Mouse (Mus musculus): ENCODE results near the gene Xrcc4.

The Xrcc4 gene

DNA sequence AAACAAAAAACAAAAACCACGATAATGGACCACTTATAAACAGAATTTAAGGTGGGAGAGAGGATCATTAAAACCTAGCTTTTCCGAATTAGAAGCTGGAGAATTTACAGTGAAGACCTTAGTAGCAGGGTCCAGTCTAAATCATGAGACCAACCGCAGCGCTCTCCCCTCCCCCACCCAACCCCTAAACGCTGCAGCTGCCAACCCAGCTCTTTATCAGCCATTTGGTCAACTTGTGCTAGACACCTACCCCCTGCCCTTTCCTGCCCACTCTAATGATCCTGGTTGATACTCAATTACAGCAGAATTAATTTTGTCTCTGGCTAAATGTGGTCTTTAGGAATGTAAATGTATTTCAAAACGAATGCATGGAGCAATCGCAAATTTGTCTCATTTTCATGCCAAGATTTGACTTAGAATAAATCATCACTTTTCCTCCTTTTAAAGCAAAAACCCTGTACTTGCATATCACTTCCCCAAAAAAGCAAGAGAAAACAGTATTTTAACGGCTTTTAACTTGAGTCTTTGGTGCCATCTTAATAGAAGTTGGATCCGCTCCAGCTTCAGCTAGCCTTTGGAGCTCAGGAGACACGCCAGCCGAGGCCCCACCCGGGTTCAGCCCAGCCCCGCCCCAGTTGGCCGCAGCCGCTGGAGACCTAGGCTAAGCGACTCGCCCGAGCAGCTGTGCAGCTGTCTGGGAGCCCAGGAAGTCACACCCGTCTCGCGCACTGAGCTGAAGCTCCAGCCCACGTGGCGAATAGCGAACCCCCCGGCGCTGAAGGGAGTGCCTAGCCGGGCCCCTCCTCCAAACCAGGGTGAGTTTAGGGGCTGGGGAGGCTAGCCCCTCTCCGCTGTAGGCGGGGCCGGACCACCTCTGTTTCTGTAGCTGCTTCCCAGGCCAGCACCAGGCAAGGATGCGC lies 350.4 kb downstream of the Xrcc4 start:
- peak; percentile 87 for DNase-seq (ENCODE audit: low spot score)

GRCm38 (mm10) chr13:89738275-89738674 lies 351.1 kb downstream of the Xrcc4 start:
- DNase-seq (ENCODE audit: low spot score), result no peak

GRCm38 (mm10) chr13:89735111-89735510 lies 354.3 kb downstream of the Xrcc4 start:
- no peak for DNase-seq (ENCODE audit: low spot score)

- no peak for DNase-seq (ENCODE audit: low spot score)
Observed at GRCm38 (mm10) chr13:89726492-89726891, 362.9 kb downstream of the Xrcc4 start.

Data from embryo, embryonic 10 days (tissue).